Mouse (Mus musculus): ENCODE data around the gene Tbc1d17. TPM values are rescaled to one million over a fixed set of nuclear protein-coding genes. Genes with fewer than 3 reads are reported as not detected.
A peak's percentile ranks its signal among the peaks of the same experiment; 100 is the strongest.

The Tbc1d17 gene
- total RNA-seq, 2 experiments from 2014 or later = 61.6 to 72.9 TPM

GRCm38 (mm10) chr7:44870614-44871013 is 21.7 kb upstream of the Tbc1d17 start:
- intact Hi-C loops (cut with DNase I) = loop anchor here (1.0 kb wide), 1 partner anchor 22 kb away; the partner anchor contains the start of gene Med25
- DNase-seq (ENCODE audit: low spot score in 2 of 2) = no peak

GRCm38 (mm10) chr7:44869697-44870528 is 21.0 kb upstream of the Tbc1d17 start, which contains the start of gene Ptov1:
Gene Ptov1 (minus strand): TSS chr7:44869788.
- intact Hi-C loops (cut with DNase I) = loop anchor here (1.0 kb wide), 3 partner anchors 13 to 25 kb away; partner anchors contain the start of genes Med25 and Pnkp
- DNase-seq (ENCODE audit: low spot score in 2 of 2) = peak; percentile 94 to 99

GRCm38 (mm10) chr7:44868919-44869696 is 20.2 kb upstream of the Tbc1d17 start:
- intact Hi-C loops (cut with DNase I) = loop anchor here (1.0 kb wide), 2 partner anchors 12 to 26 kb away; partner anchors contain the start of gene Pnkp
- peak in 1 of 2 experiments; percentile 54 for DNase-seq (ENCODE audit: low spot score in 2 of 2)

- intact Hi-C loops (cut with DNase I) = no loop called here
- no peak for DNase-seq (ENCODE audit: low spot score in 2 of 2)
Observed at GRCm38 (mm10) chr7:44868465-44868864, 19.6 kb upstream of the Tbc1d17 start.

GRCm38 (mm10) chr7:44867802-44868201 is 18.9 kb upstream of the Tbc1d17 start:
- intact Hi-C loops (cut with DNase I) = no loop called here
- no peak for DNase-seq (ENCODE audit: low spot score in 2 of 2)

- DNase-seq (ENCODE audit: low spot score in 2 of 2) = no peak
- intact Hi-C loops (cut with DNase I) = no loop called here
Observed at GRCm38 (mm10) chr7:44867010-44867702, 18.3 kb upstream of the Tbc1d17 start.

GRCm38 (mm10) chr7:44866276-44867009 is 17.6 kb upstream of the Tbc1d17 start:
- no peak for DNase-seq (ENCODE audit: low spot score in 2 of 2)
- intact Hi-C loops (cut with DNase I) = no loop called here

GRCm38 (mm10) chr7:44864595-44865542 is 16.0 kb upstream of the Tbc1d17 start:
- no peak for DNase-seq (ENCODE audit: low spot score in 2 of 2)
- intact Hi-C loops (cut with DNase I) = no loop called here

- intact Hi-C loops (cut with DNase I) = no loop called here
- DNase-seq (ENCODE audit: low spot score in 2 of 2) = no peak
Observed at GRCm38 (mm10) chr7:44863982-44864494, 15.2 kb upstream of the Tbc1d17 start.

GRCm38 (mm10) chr7:44863210-44863609 is 14.3 kb upstream of the Tbc1d17 start:
- intact Hi-C loops (cut with DNase I) = no loop called here

GRCm38 (mm10) chr7:44862434-44862833 is 13.6 kb upstream of the Tbc1d17 start:
- intact Hi-C loops (cut with DNase I) = no loop called here
- DNase-seq (ENCODE audit: low spot score in 2 of 2) = no peak

More at GRCm38 (mm10) chr7:44863210-44863609, 14.3 kb upstream of the Tbc1d17 start:
- DNase-seq (ENCODE audit: low spot score in 2 of 2) = no peak

GRCm38 (mm10) chr7:44861429-44861816 is 12.5 kb upstream of the Tbc1d17 start:
- intact Hi-C loops (cut with DNase I) = no loop called here
- no peak for DNase-seq (ENCODE audit: low spot score in 2 of 2)

GRCm38 (mm10) chr7:44860576-44861428 is 11.9 kb upstream of the Tbc1d17 start:
- peak in 1 of 2 experiments; percentile 57 for DNase-seq (ENCODE audit: low spot score in 2 of 2)

GRCm38 (mm10) chr7:44859896-44860295 is 11.0 kb upstream of the Tbc1d17 start:
- intact Hi-C loops (cut with DNase I) = no loop called here
- no peak for DNase-seq (ENCODE audit: low spot score in 2 of 2)

More at GRCm38 (mm10) chr7:44860576-44861428, 11.9 kb upstream of the Tbc1d17 start:
- intact Hi-C loops (cut with DNase I) = no loop called here

- intact Hi-C loops (cut with DNase I) = loop anchor here (1.0 kb wide), 1 partner anchor 11 kb away; the partner anchor contains the start of gene Ptov1
- no peak for DNase-seq (ENCODE audit: low spot score in 2 of 2)
Observed at GRCm38 (mm10) chr7:44857905-44858304, 9.0 kb upstream of the Tbc1d17 start.

GRCm38 (mm10) chr7:44857042-44857552 is 8.2 kb upstream of the Tbc1d17 start, which contains the start of gene Pnkp:
Gene Pnkp (plus strand): TSS chr7:44857139.
- intact Hi-C loops (cut with DNase I) = loop anchor here (1.0 kb wide), 1 partner anchor 12 kb away; the partner anchor contains the start of gene Ptov1
- peak; percentile 92 to 97 for DNase-seq (ENCODE audit: low spot score in 2 of 2)

All from left cerebral cortex, postnatal 25 days (tissue).